Mouse (Mus musculus) forebrain, embryonic 11.5 days (tissue): Measurements from ENCODE around the gene Rab3a. TPM values are rescaled to one million over a fixed set of nuclear protein-coding genes. Genes with fewer than 3 reads are reported as not detected.
A peak's percentile ranks its signal among the peaks of the same experiment; 100 is the strongest.

ENCODE experiments used
- ATAC-seq: fragments of 200-750 bp; cut with Nextera tagmentation; replicated peaks from 2 replicates; pipeline ENCODE4 v1.8.0; 2017; ENCODE audit warnings: moderate TSS enrichment; ENCODE audit not compliant: low FRiP score
- DNase-seq: peaks from one replicate; pipeline ENCODE4 v3.0.0-alpha.2; 2017; ENCODE audit warnings: low spot score
- H3K27ac ChIP-seq: fragments of 300-500 bp; sonication (generic); 2 replicates; pipeline ENCODE4 v1.5.1; 2014; ENCODE audit warnings: low read depth, low read length
- H3K27me3 ChIP-seq: fragments of 300-500 bp; sonication (generic); 2 replicates; pipeline ENCODE4 v1.6.1; 2014; ENCODE audit warnings: mild to moderate bottlenecking, low read length, mixed read lengths; ENCODE audit not compliant: control insufficient read depth, insufficient read depth
- H3K36me3 ChIP-seq: fragments of 300-500 bp; sonication (generic); 2 replicates; pipeline ENCODE4 v1.6.1; 2014; ENCODE audit warnings: mild to moderate bottlenecking, low read length, moderate library complexity, mixed read lengths; ENCODE audit not compliant: control insufficient read depth, insufficient read depth
- H3K4me1 ChIP-seq: fragments of 300-500 bp; sonication (generic); replicated peaks from 2 replicates; pipeline ENCODE4 v1.6.1; 2014; ENCODE audit warnings: low read length, mixed read lengths; ENCODE audit not compliant: control insufficient read depth, insufficient read depth
- H3K4me2 ChIP-seq: fragments of 300-500 bp; sonication (generic); 2 replicates; pipeline ENCODE4 v1.6.1; 2014; ENCODE audit warnings: low read depth, mild to moderate bottlenecking, low read length, moderate library complexity, mixed read lengths; ENCODE audit not compliant: severe bottlenecking
- H3K4me3 ChIP-seq: fragments of 300-500 bp; sonication (generic); 2 replicates; pipeline ENCODE4 v1.5.1; 2014; ENCODE audit warnings: low read depth, low read length
- H3K9ac ChIP-seq: fragments of 300-500 bp; sonication (generic); 2 replicates; pipeline ENCODE4 v1.6.1; 2014; ENCODE audit warnings: low read length
- H3K9me3 ChIP-seq: fragments of 300-500 bp; sonication (generic); 2 replicates; pipeline ENCODE4 v1.6.1; 2016; ENCODE audit warnings: low read length, mixed read lengths; ENCODE audit not compliant: control insufficient read depth
- WGBS: fragments of 180-500 bp; shearing (Covaris S2); extraction: QIAGEN DNeasy Blood & Tissue Kit; methylation state at CpG from one replicate; pipeline ENCODE4 v1.1.7; 2014; 5-methylcytosine and 5-hydroxymethylcytosine counted together
- polyA plus RNA-seq: library from polyadenylated mRNA; unstranded; fragments of >200 nt; fragmentation: Nextera tagmentation; extraction: Ambion mirVana; gene quantifications from 2 replicates; pipeline ENCODE4 v1.2.1, GENCODE M21; 2014

Rab3a gene
- polyA plus RNA-seq, 1 experiment from 2014 or later: 42.7 TPM

DNA sequence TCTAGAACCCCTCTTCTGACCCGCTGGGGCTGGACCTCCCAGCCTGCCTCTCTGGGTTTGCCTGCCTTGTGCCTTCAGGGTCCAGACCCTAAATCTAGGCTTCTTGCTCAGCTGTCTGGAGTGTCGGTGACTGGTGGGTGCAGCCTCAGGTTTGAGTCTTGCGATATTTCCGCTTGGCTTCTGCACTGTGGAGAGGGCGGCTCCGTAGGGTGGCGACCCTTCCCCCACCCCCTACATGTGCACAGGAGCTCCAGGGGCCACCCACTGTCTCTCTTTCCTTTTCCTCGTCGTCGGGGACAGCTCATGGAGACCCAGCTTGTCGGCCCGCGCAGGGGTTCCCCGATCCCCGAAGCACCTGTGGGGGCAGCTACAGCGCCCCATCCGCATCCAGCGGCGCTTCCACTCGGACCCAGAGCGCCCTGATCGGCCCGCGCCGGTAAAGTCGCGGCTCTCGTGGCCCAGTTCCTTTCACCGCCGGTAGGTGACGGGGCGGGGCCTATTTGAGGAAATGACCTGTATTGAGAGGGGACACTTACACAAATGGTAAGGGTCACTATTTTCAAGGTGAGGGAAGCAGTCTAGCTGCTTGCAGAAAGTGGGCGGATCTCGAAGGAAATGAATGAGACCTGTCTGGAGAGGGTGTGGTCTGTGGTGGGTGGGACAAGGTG, 24.5 kb upstream of the Rab3a start:
- H3K4me1 ChIP-seq: no peaks in the 10 kb centered on the region
- no peak overlapping the region for H3K9ac ChIP-seq
- H3K4me3 ChIP-seq: peak overlapping the region; percentile 17
- no peaks in the 10 kb centered on the region for H3K36me3 ChIP-seq
- no peak overlapping the region for H3K27ac ChIP-seq
- peak overlapping the region; percentile 37; the same call in 1 of the 2 replicates for H3K4me2 ChIP-seq
- H3K9me3 ChIP-seq: no peaks in the 10 kb centered on the region
- ATAC-seq: peak; percentile 30; the same call in 1 of the 2 replicates
- H3K27me3 ChIP-seq: peaks cover 24% of the 10 kb centered on the region
- DNase-seq: peak; percentile 52
- 3% methylated on average over 34 of the region's 34 CpGs for WGBS

DNA sequence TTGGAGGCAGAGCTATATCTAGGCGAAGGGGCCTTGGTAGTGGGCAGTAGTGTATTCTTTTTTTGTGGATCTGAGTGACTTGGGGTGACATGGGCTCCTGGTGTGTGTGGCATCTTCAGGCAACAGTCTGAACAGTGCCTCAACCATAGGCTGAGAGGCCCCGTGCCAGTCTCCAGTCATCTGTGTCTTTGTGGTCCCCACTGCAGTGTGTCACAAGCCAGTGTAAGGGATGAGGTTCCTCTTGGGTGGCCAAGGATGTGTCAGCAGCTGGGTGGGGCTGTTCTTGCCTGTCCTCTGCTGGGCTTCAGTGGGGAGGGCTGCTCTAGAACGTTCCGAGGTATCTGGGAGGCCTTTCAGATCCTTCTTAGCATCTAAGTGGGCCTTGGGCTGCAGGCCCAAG, 23.5 kb upstream of the Rab3a start:
- no peak overlapping the region for H3K4me2 ChIP-seq
- no peak overlapping the region for H3K27ac ChIP-seq
- 80% methylated on average over 4 of the region's 4 CpGs for WGBS
- H3K4me1 ChIP-seq: no peaks in the 10 kb centered on the region
- no peak overlapping the region for H3K4me3 ChIP-seq
- DNase-seq (peak; percentile 41), ATAC-seq (no peak)
- peaks cover 24% of the 10 kb centered on the region for H3K27me3 ChIP-seq
- H3K9ac ChIP-seq: no peak overlapping the region
- H3K9me3 ChIP-seq: no peaks in the 10 kb centered on the region
- no peaks in the 10 kb centered on the region for H3K36me3 ChIP-seq

DNA sequence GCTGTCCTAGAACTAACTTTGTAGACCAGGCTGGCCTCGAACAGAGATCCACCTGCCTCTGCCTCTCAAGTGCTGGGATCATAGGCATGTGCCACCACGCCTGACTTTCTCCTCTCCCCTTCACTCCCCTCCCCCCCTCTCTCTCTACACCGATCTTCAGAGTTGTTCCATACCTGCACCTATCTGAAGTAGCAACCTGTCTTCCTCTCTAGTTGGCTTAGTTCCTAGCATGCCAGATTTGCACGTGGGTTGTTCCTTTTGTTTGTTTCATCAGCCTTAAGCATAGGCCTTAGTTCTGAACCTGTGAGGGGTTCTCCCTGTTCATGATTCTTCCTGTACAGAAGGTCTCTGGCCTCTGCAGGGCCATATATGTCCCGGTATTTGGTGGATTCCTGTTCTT, 16.8 kb upstream of the Rab3a start:
- no peak overlapping the region for H3K9ac ChIP-seq
- no peaks in the 10 kb centered on the region for H3K4me1 ChIP-seq
- H3K4me2 ChIP-seq: no peak overlapping the region
- peak; percentile 23 for DNase-seq
- no peak overlapping the region for H3K4me3 ChIP-seq
- no peaks in the 10 kb centered on the region for H3K9me3 ChIP-seq
- no peak overlapping the region for H3K27ac ChIP-seq
- 67% methylated on average over 5 of the region's 5 CpGs for WGBS
- no peaks in the 10 kb centered on the region for H3K36me3 ChIP-seq
- H3K27me3 ChIP-seq: peaks cover 8% of the 10 kb centered on the region
- ATAC-seq: no peak

DNA sequence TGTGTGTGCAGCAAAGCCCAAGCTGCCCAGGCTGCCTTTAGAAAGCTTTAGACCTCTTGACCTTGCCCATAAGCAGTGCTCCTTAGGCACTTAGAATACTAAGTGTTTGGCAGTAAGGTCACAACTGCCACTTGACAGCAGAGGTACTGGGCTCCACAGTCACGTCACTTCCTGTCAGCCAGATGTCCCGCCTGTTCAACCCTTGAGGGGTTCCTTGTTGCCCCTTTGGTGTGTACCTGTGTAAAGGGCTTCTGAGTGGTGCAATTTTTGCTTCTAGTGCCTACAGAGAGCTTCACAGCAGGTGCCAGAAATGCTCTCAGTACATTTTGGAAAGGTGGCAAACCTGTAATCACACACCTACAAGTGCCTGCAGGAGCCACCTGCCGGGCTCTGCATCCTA, 16.3 kb upstream of the Rab3a start:
- ATAC-seq (no peak), DNase-seq (peak; percentile 29)
- Histone ChIP-seq H3K9ac (no peak overlapping the region), H3K9me3 (no peaks in the 10 kb centered on the region), H3K4me3 (no peak overlapping the region), H3K27me3 (peaks cover 13% of the 10 kb centered on the region), H3K4me2 (no peak overlapping the region), H3K36me3 (no peaks in the 10 kb centered on the region), H3K27ac (no peak overlapping the region), H3K4me1 (no peaks in the 10 kb centered on the region; the same call in 1 of the 2 replicates)
- whole genome bisulfite sequencing: 78% methylated on average over 3 of the region's 3 CpGs

DNA sequence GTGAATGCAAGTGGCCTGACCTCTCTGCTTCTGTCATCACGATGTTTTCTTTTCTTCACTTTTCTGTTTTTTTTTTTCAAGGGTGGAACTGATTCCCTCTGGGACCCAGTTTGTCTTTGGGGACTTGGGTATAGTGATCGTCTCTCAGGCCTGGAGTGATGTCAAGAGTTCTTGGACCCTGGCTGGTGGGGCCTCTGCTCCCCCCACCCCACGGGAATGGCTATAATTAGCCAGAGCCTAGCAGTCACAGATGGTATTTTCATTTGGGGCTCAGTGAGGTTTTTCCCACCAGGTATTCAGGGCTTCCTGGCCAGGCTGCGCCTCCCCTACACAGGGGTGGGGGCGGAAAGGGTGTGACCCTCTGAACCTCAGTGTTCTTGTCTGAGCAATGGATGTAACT, 12.8 kb upstream of the Rab3a start:
- H3K4me2 ChIP-seq: no peak overlapping the region
- ATAC-seq (no peak), DNase-seq (peak; percentile 32)
- no peaks in the 10 kb centered on the region for H3K9me3 ChIP-seq
- no peak overlapping the region for H3K4me3 ChIP-seq
- H3K36me3 ChIP-seq: no peaks in the 10 kb centered on the region
- no peak overlapping the region for H3K27ac ChIP-seq
- WGBS: 67% methylated on average over 5 of the region's 5 CpGs
- peaks cover 3% of the 10 kb centered on the region; the same call in 1 of the 2 replicates for H3K4me1 ChIP-seq
- H3K27me3 ChIP-seq: peaks cover 38% of the 10 kb centered on the region
- no peak overlapping the region for H3K9ac ChIP-seq

DNA sequence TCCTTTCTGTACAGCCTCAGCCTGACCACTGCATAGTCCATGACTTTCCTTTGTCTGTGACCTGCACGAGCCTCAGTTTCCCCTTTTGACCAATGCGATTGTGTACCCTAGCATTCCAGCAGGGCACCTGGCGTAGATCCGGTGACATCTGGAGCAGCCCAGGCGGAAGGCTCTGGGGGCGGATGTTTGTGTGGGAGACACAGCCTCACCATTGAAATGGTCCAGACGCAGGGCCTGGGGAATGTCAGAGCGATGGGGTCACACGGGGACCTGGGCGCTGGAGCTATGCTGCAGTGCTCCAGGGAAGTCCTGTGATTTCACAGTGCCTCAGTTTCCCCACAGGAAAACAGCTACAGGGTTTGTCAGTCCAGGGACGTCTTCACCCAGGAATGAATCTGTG, 12.3 kb upstream of the Rab3a start:
- Histone ChIP-seq H3K9ac (no peak overlapping the region), H3K4me2 (no peak overlapping the region), H3K36me3 (no peaks in the 10 kb centered on the region), H3K27me3 (peaks cover 42% of the 10 kb centered on the region), H3K27ac (no peak overlapping the region), H3K4me3 (no peak overlapping the region), H3K4me1 (peaks cover 3% of the 10 kb centered on the region; the same call in 1 of the 2 replicates), H3K9me3 (no peaks in the 10 kb centered on the region)
- ATAC-seq: no peak
- WGBS: 75% methylated on average over 11 of the region's 11 CpGs
- DNase-seq: peak; percentile 42

DNA sequence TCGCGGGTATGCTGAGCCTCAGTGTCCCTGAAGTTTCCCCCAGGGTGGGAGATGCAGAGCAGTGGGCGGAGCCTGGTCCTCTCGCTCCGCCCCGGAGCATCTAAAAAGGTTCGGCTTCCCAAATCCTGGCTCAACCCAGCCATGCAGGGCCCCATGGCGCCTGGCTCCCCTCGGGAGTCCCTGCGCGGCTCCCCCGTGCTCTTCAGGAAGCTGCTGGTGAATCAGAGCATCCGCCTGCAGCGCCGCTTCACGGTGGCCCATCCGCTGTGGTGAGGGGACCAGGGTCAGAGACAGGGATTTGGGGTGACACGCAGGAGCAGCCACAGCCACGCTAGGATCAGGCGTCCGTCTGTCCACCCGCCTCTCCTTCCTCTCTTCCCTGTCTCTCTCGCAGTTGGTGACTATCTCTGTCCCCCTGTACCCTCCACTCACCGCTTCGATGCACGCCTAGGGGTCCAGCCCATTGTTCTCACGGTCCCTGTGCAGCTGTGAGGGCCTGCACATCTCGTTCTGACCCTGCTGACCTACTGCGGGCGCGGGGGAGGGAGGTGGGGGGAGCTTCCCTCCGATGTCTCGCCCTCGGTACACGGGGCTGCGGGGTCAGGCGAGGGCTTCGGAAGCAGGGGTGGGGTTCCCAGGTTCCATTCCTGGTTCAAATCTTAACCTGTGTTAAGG, 11.4 kb upstream of the Rab3a start:
- peak overlapping the region; percentile 48; the same call in 1 of the 2 replicates for H3K9ac ChIP-seq
- WGBS: 1% methylated on average over 38 of the region's 38 CpGs
- H3K36me3 ChIP-seq: no peaks in the 10 kb centered on the region
- H3K4me3 ChIP-seq: peak overlapping the region; percentile 9; the same call in 1 of the 2 replicates
- H3K4me2 ChIP-seq: peak overlapping the region; percentile 49
- H3K4me1 ChIP-seq: peaks cover 3% of the 10 kb centered on the region; the same call in 1 of the 2 replicates
- peaks cover 42% of the 10 kb centered on the region for H3K27me3 ChIP-seq
- no peak overlapping the region for H3K27ac ChIP-seq
- DNase-seq (peak; percentile 56), ATAC-seq (no peak)
- no peaks in the 10 kb centered on the region for H3K9me3 ChIP-seq

DNA sequence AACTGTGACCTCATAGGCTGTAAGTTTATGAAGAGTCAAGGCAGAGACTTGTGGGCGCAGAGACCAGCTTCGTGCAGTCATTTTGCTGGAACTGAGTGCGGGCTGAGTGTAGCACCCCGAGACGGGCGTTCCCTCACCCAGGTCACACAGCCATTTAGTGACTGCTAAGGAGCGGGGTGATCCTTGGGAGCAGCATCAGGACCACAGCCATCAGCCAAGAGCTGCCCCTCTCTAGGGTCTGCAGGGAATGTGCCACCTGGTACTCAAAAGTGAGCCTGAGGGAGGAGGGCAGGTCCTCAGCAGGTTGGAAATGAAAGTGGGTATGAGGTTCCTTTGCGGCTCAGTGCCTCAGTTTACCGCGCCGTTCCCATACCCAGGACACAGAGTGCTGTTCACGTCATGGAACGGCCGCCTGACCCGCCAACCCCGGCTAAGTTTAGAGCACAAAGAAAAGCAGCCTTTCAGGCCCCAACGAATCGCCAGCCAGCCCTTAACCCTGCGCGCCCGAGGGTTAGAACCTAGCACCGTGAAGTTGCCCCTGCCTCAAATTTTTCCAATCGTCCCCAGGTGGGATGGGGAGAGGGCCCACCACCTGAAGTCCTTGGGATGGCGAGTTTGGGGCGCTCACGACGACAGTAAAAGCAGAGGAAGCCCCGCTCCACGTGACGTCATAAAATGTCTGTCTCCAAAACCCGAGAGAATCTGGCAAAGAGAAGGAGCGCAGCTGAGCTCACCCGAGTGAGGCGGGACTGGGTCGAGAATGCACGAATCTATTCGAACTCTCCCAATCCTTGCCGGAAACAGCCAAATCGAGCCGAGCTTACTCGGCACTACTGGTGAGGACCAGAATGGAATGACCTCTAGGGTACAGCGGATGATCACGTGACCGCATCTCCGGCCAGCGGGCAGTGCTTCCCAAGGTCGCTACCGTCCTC, 10.6 kb upstream of the Rab3a start:
- H3K4me2 ChIP-seq: peak overlapping the region; percentile 49
- no peak overlapping the region for H3K27ac ChIP-seq
- no peaks in the 10 kb centered on the region for H3K9me3 ChIP-seq
- H3K27me3 ChIP-seq: peaks cover 42% of the 10 kb centered on the region
- H3K4me3 ChIP-seq: peak overlapping the region; percentile 26
- 3% methylated on average over 47 of the region's 48 CpGs for WGBS
- ATAC-seq: no peak; the same call in 1 of the 2 replicates
- H3K36me3 ChIP-seq: no peaks in the 10 kb centered on the region
- H3K9ac ChIP-seq: peak overlapping the region; percentile 41; the same call in 1 of the 2 replicates
- DNase-seq: peak; percentile 63
- H3K4me1 ChIP-seq: peaks cover 3% of the 10 kb centered on the region; the same call in 1 of the 2 replicates
